Mouse (Mus musculus): Measurements from ENCODE around the gene Ppargc1a. TPM values are rescaled to one million over a fixed set of nuclear protein-coding genes. Genes with fewer than 3 reads are reported as not detected.

Ppargc1a gene
- polyA plus RNA-seq, 1 experiment from 2014 or later: 2.7 TPM

DNA sequence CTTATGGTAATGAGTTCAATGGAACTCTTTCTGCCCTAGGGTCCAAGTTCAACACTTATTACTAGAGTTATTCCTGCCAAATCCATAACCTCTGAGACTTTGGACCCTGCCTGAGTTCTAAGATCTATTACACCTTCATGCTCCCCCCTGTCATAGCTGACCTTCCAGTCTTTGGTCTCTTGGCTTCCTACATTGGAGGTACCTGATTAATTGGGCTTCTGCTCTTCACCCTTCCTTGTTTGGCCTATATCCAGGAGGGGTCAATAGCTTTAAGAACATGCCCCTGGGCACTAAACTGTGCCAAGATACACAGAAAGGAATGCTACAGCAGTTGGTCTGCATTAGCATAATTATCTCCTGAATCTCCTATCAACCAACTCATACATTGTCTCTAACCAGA, 141.1 kb downstream of the Ppargc1a start:
- H3K9me3 ChIP-seq (replicated peaks; ENCODE audit: control insufficient read depth, low read length): no peaks in the 10 kb centered on the region
- H3K27me3 ChIP-seq (ENCODE audit: control insufficient read depth, insufficient read depth, low read length): no peaks in the 10 kb centered on the region
- no peak overlapping the region for H3K4me2 ChIP-seq (ENCODE audit: low read depth, low read length)
- no peak overlapping the region for H3K27ac ChIP-seq (replicated peaks; ENCODE audit: low read depth, low read length)
- no peak for DNase-seq (ENCODE audit: low spot score)
- no peak overlapping the region for H3K4me3 ChIP-seq (ENCODE audit: low read depth, low read length)
- H3K4me1 ChIP-seq (ENCODE audit: control insufficient read depth, insufficient read depth, low read length): no peaks in the 10 kb centered on the region
- ATAC-seq (replicated peaks; ENCODE audit: insufficient number of reproducible peaks, low FRiP score, low TSS enrichment, low read depth): no peak
- no peaks in the 10 kb centered on the region for H3K36me3 ChIP-seq (replicated peaks; ENCODE audit: control insufficient read depth, insufficient read depth, low read depth, low read length)
- H3K9ac ChIP-seq (replicated peaks; ENCODE audit: low read length): no peak overlapping the region

DNA sequence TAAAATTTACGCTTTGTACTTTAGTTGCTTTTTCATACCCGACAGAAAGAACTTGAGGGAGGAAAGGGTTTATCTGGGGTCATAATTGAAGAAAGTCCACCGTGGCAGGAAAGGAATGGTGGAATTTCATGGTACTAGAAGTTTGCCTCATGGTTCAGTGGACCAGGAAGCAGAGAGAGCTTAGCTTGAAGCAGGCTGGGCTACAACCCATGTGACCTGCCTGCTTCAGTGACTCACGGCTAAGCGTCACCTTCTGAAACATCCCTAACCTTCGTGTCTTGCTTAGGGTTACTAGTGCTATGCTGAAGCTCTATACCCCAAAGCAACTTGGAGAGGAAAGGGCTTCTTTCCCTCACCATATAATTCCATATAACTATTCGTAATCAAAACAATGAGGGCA, 151.1 kb downstream of the Ppargc1a start:
- Histone ChIP-seq H3K4me3 (ENCODE audit: low read depth, low read length) (no peak overlapping the region), H3K4me1 (ENCODE audit: control insufficient read depth, insufficient read depth, low read length) (no peaks in the 10 kb centered on the region), H3K27me3 (ENCODE audit: control insufficient read depth, insufficient read depth, low read length) (no peaks in the 10 kb centered on the region), H3K36me3 (replicated peaks; ENCODE audit: control insufficient read depth, insufficient read depth, low read depth, low read length) (no peaks in the 10 kb centered on the region), H3K9ac (replicated peaks; ENCODE audit: low read length) (no peak overlapping the region), H3K9me3 (replicated peaks; ENCODE audit: control insufficient read depth, low read length) (no peaks in the 10 kb centered on the region), H3K27ac (replicated peaks; ENCODE audit: low read depth, low read length) (no peak overlapping the region), H3K4me2 (ENCODE audit: low read depth, low read length) (no peak overlapping the region)
- DNase-seq (ENCODE audit: low spot score) (no peak), ATAC-seq (replicated peaks; ENCODE audit: insufficient number of reproducible peaks, low FRiP score, low TSS enrichment, low read depth) (no peak)
- WGBS: 82% methylated on average over 7 of the region's 7 CpGs

DNA sequence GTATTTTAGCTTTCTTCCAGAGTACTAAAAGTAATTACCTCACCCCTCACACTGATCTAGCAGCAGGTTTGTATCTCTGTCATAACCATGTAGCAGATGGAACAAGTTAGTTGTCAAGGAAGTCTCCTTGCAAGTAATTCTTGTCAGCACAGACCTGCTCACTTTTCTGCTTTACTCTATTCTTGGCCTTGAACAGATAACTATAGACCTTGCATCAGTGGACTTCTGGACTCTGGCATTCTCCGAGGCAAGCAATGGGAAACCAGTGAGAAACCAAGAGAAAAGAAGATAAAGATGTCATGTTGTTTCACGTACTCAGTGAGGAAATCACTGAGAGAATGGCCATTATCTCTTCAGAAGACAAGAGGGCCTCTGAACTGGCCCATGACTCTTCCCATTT, 152.1 kb downstream of the Ppargc1a start:
- no peak overlapping the region for H3K4me3 ChIP-seq (ENCODE audit: low read depth, low read length)
- H3K4me1 ChIP-seq (ENCODE audit: control insufficient read depth, insufficient read depth, low read length): no peaks in the 10 kb centered on the region
- H3K27ac ChIP-seq (replicated peaks; ENCODE audit: low read depth, low read length): no peak overlapping the region
- DNase-seq (ENCODE audit: low spot score) (no peak), ATAC-seq (replicated peaks; ENCODE audit: insufficient number of reproducible peaks, low FRiP score, low TSS enrichment, low read depth) (no peak)
- H3K4me2 ChIP-seq (ENCODE audit: low read depth, low read length): no peak overlapping the region
- H3K9me3 ChIP-seq (replicated peaks; ENCODE audit: control insufficient read depth, low read length): no peaks in the 10 kb centered on the region
- no peaks in the 10 kb centered on the region for H3K27me3 ChIP-seq (ENCODE audit: control insufficient read depth, insufficient read depth, low read length)
- WGBS: 77% methylated on average over 2 of the region's 2 CpGs
- H3K9ac ChIP-seq (replicated peaks; ENCODE audit: low read length): no peak overlapping the region
- no peaks in the 10 kb centered on the region for H3K36me3 ChIP-seq (replicated peaks; ENCODE audit: control insufficient read depth, insufficient read depth, low read depth, low read length)

DNA sequence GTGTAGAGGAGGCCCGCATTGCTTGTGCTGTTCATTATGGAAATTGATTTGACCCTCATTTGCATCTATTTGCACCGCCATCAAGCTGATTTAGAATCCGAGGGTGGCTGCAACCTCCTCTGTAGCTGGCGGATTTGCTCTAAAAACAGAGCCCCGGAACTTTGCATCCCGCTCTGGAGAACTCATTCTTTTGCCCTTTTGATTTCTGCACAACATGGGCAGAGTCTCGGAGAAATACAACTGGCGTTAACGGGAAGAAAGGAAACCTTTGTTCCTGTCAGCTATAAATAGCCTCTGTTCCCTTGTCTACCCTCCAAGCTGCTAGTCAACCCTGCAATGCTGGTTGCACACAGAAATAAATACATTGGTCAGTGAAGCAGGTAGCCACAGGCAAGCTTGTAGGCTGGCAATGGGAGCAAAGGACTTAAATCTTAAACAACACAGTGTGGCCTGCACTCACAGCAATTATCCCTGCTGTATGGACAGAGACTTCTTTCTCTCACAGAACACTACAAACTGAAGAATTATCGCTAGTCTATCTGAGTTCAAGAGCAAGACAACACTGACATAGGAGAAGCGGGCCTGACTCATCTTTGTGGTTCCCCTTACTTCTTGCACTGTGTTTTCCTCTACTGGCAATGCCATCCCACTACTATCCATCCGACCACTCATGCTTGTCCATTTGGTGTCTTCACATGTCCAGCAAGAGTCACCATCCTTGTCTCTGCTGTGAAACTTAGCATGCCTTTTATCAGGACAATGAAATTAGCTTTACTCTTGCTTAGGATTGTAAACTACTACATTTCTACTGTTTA, 155.0 kb downstream of the Ppargc1a start:
- Histone ChIP-seq H3K4me1 (ENCODE audit: control insufficient read depth, insufficient read depth, low read length) (no peaks in the 10 kb centered on the region), H3K27ac (replicated peaks; ENCODE audit: low read depth, low read length) (no peak overlapping the region), H3K9me3 (replicated peaks; ENCODE audit: control insufficient read depth, low read length) (no peaks in the 10 kb centered on the region), H3K4me3 (ENCODE audit: low read depth, low read length) (no peak overlapping the region), H3K4me2 (ENCODE audit: low read depth, low read length) (no peak overlapping the region), H3K27me3 (ENCODE audit: control insufficient read depth, insufficient read depth, low read length) (no peaks in the 10 kb centered on the region), H3K36me3 (replicated peaks; ENCODE audit: control insufficient read depth, insufficient read depth, low read depth, low read length) (no peaks in the 10 kb centered on the region), H3K9ac (replicated peaks; ENCODE audit: low read length) (no peak overlapping the region)
- WGBS: 29% methylated on average over 12 of the region's 12 CpGs
- DNase-seq (ENCODE audit: low spot score) (no peak), ATAC-seq (replicated peaks; ENCODE audit: insufficient number of reproducible peaks, low FRiP score, low TSS enrichment, low read depth) (no peak)

DNA sequence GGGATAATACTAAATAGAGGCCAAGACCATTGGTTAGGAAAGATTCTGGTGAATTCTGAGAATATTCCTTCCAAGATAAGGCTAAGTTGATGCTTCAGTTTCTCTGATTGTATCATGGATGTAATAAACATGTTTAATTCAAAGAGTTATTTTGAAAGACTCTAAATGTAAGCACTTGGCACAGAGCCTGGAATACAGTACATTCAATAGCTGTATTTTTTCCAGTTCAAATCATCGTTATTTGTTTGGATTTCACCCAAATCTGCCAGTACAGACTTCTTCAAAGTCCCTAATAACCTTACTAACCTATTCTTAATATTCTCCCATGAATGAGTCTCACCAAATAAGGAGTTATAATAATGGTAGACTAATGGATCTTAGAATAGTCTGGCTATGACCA, 157.5 kb downstream of the Ppargc1a start:
- ATAC-seq (replicated peaks; ENCODE audit: insufficient number of reproducible peaks, low FRiP score, low TSS enrichment, low read depth) (no peak), DNase-seq (ENCODE audit: low spot score) (no peak)
- H3K4me3 ChIP-seq (ENCODE audit: low read depth, low read length): no peak overlapping the region
- no peaks in the 10 kb centered on the region for H3K4me1 ChIP-seq (ENCODE audit: control insufficient read depth, insufficient read depth, low read length)
- H3K9ac ChIP-seq (replicated peaks; ENCODE audit: low read length): no peak overlapping the region
- H3K27ac ChIP-seq (replicated peaks; ENCODE audit: low read depth, low read length): no peak overlapping the region
- no peak overlapping the region for H3K4me2 ChIP-seq (ENCODE audit: low read depth, low read length)
- H3K9me3 ChIP-seq (replicated peaks; ENCODE audit: control insufficient read depth, low read length): no peaks in the 10 kb centered on the region
- H3K36me3 ChIP-seq (replicated peaks; ENCODE audit: control insufficient read depth, insufficient read depth, low read depth, low read length): no peaks in the 10 kb centered on the region
- no peaks in the 10 kb centered on the region for H3K27me3 ChIP-seq (ENCODE audit: control insufficient read depth, insufficient read depth, low read length)
- WGBS: 85% methylated on average over 1 of the region's 1 CpGs

- Histone ChIP-seq H3K9ac (replicated peaks; ENCODE audit: low read length) (no peak overlapping the region), H3K9me3 (replicated peaks; ENCODE audit: control insufficient read depth, low read length) (no peaks in the 10 kb centered on the region), H3K36me3 (replicated peaks; ENCODE audit: control insufficient read depth, insufficient read depth, low read depth, low read length) (no peaks in the 10 kb centered on the region), H3K4me1 (ENCODE audit: control insufficient read depth, insufficient read depth, low read length) (no peaks in the 10 kb centered on the region), H3K27me3 (ENCODE audit: control insufficient read depth, insufficient read depth, low read length) (no peaks in the 10 kb centered on the region), H3K27ac (replicated peaks; ENCODE audit: low read depth, low read length) (no peak overlapping the region), H3K4me3 (ENCODE audit: low read depth, low read length) (no peak overlapping the region), H3K4me2 (ENCODE audit: low read depth, low read length) (no peak overlapping the region)
- DNase-seq (ENCODE audit: low spot score) (no peak), ATAC-seq (replicated peaks; ENCODE audit: insufficient number of reproducible peaks, low FRiP score, low TSS enrichment, low read depth) (no peak)
- WGBS: 69% methylated on average over 3 of the region's 3 CpGs
Measured at GRCm38 (mm10) chr5:51406406-51406805, 161.1 kb downstream of the Ppargc1a start.

Measured in embryonic facial prominence, embryonic 11.5 days (tissue).